Mouse (Mus musculus) testis, adult 2 months (tissue): ENCODE measurements around the gene Ifna7. TPM values are rescaled to one million over a fixed set of nuclear protein-coding genes. Genes with fewer than 3 reads are reported as not detected.
"Not testable (repeated sequence)": the region's sequence is repeated elsewhere in the genome, so short reads cannot be mapped to it uniquely, and the experiment has no call there.

Source experiments
- H3K27ac ChIP-seq: fragments of 200-500 bp; 2 replicates; pipeline ENCODE4 v1.5.1; 2012; ENCODE audit warnings: low read depth, low read length; ENCODE audit not compliant: control insufficient read depth, insufficient read depth
- H3K27me3 ChIP-seq: fragments of 200-500 bp; 2 replicates; pipeline ENCODE4 v1.6.1; 2012; ENCODE audit warnings: mild to moderate bottlenecking, low read length, moderate library complexity; ENCODE audit not compliant: control insufficient read depth, insufficient read depth
- H3K36me3 ChIP-seq: fragments of 200-500 bp; 2 replicates; pipeline ENCODE4 v1.6.1; 2012; ENCODE audit warnings: mild to moderate bottlenecking, low read length; ENCODE audit not compliant: control insufficient read depth, insufficient read depth
- H3K4me1 ChIP-seq: fragments of 200-500 bp; 2 replicates; pipeline ENCODE4 v1.6.1; 2012; ENCODE audit warnings: low read length; ENCODE audit not compliant: control insufficient read depth, insufficient read depth
- H3K4me3 ChIP-seq: fragments of 200-500 bp; 2 replicates; pipeline ENCODE4 v1.5.1; 2012; ENCODE audit warnings: low read depth, mild to moderate bottlenecking, low read length, moderate library complexity, mixed read lengths; ENCODE audit not compliant: control insufficient read depth
- CTCF ChIP-seq: fragments of 200-500 bp; IDR thresholded peaks from 2 replicates; pipeline ENCODE4 v1.5.1; 2012; ENCODE audit warnings: low read depth, mild to moderate bottlenecking, inconsistent platforms, low read length, moderate library complexity; ENCODE audit not compliant: control insufficient read depth, insufficient read depth, insufficient replicate concordance
- POLR2A ChIP-seq: fragments of 200-500 bp; IDR thresholded peaks from 2 replicates; pipeline ENCODE4 v1.6.1; 2012; ENCODE audit warnings: low read depth, mild to moderate bottlenecking, inconsistent platforms, low read length, moderate library complexity; ENCODE audit not compliant: control insufficient read depth
- polyA plus RNA-seq: library from polyadenylated mRNA; depleted of rRNA; stranded (reverse); fragments of >200 nt; gene quantifications from 2 replicates; pipeline ENCODE4 v1.2.3, GENCODE M21; 2012

The Ifna7 gene
- polyA plus RNA-seq, 1 experiment: not detected

- H3K27me3 ChIP-seq, H3K4me3 ChIP-seq, H3K27ac ChIP-seq, H3K4me1 ChIP-seq, H3K36me3 ChIP-seq: not testable (repeated sequence)
These were observed 16.7 kb upstream of the Ifna7 start, which contains the start of gene Gm13285 for GRCm38 (mm10) chr4:88799365-88799764. TSS of gene Gm13285 (plus strand) at chr4:88799665.

- H3K36me3 ChIP-seq, H3K4me3 ChIP-seq, H3K27ac ChIP-seq, H3K4me1 ChIP-seq, H3K27me3 ChIP-seq: not testable (repeated sequence)
These were observed 13.1 kb upstream of the Ifna7 start, which contains the start of gene Gm13287 for GRCm38 (mm10) chr4:88802954-88803353. TSS of gene Gm13287 (plus strand) at chr4:88803254.

- not testable (repeated sequence) for H3K4me1 ChIP-seq, H3K27me3 ChIP-seq, H3K36me3 ChIP-seq, H3K4me3 ChIP-seq, H3K27ac ChIP-seq
These were observed 10.8 kb upstream of the Ifna7 start, which contains the start of gene Gm13288 for GRCm38 (mm10) chr4:88805231-88805630. TSS of gene Gm13288 (plus strand) at chr4:88805531.

- H3K27ac ChIP-seq, H3K4me1 ChIP-seq, H3K36me3 ChIP-seq, H3K27me3 ChIP-seq, H3K4me3 ChIP-seq: not testable (repeated sequence)
These were observed 10.3 kb upstream of the Ifna7 start for GRCm38 (mm10) chr4:88805761-88806160.

- no peaks in the 10 kb centered on the region for H3K27me3 ChIP-seq
- TF ChIP-seq POLR2A (no peak), CTCF (no peak)
- no peaks in the 10 kb centered on the region for H3K4me1 ChIP-seq
- H3K4me3 ChIP-seq: no peak within 1 kb of the TSS
- no peaks in the 10 kb centered on the region for H3K36me3 ChIP-seq
- H3K27ac ChIP-seq: no peak within 1 kb of the TSS
These were observed 3.6 kb downstream of the Ifna7 start, which contains the start of gene Ifna11 for GRCm38 (mm10) chr4:88819659-88820058. TSS of gene Ifna11 (plus strand) at chr4:88819959.

GRCm38 (mm10) chr4:88822995-88823394 is 7.0 kb downstream of the Ifna7 start:
- Histone ChIP-seq H3K4me3 (no peak overlapping the region), H3K27ac (no peak overlapping the region), H3K4me1 (no peaks in the 10 kb centered on the region), H3K36me3 (no peaks in the 10 kb centered on the region), H3K27me3 (no peaks in the 10 kb centered on the region)
- TF ChIP-seq CTCF (no peak), POLR2A (no peak)

- not testable (repeated sequence) for H3K27me3 ChIP-seq, H3K36me3 ChIP-seq, H3K4me1 ChIP-seq, H3K27ac ChIP-seq, H3K4me3 ChIP-seq
These were observed 11.1 kb downstream of the Ifna7 start, which contains the start of gene Ifna6 for GRCm38 (mm10) chr4:88827116-88827515. TSS of gene Ifna6 (plus strand) at chr4:88827416.

- Histone ChIP-seq H3K4me3 (no peak overlapping the region), H3K4me1 (no peaks in the 10 kb centered on the region), H3K27ac (no peak overlapping the region), H3K27me3 (no peaks in the 10 kb centered on the region), H3K36me3 (no peaks in the 10 kb centered on the region)
- TF ChIP-seq POLR2A: no peak
- no peak for TF ChIP-seq CTCF
These were observed 14.5 kb downstream of the Ifna7 start for GRCm38 (mm10) chr4:88830523-88830922.

- H3K27ac ChIP-seq, H3K4me1 ChIP-seq, H3K27me3 ChIP-seq, H3K36me3 ChIP-seq, H3K4me3 ChIP-seq: not testable (repeated sequence)
These were observed 19.2 kb downstream of the Ifna7 start, which contains the start of gene Ifna5 for GRCm38 (mm10) chr4:88835225-88835624. TSS of gene Ifna5 (plus strand) at chr4:88835525.
